Mouse (Mus musculus): ENCODE results near the gene Dmbx1. TPM values are rescaled to one million over a fixed set of nuclear protein-coding genes. Genes with fewer than 3 reads are reported as not detected.

The Dmbx1 gene
- polyA plus RNA-seq, 1 experiment from 2014 or later, result 0.04 TPM

DNA sequence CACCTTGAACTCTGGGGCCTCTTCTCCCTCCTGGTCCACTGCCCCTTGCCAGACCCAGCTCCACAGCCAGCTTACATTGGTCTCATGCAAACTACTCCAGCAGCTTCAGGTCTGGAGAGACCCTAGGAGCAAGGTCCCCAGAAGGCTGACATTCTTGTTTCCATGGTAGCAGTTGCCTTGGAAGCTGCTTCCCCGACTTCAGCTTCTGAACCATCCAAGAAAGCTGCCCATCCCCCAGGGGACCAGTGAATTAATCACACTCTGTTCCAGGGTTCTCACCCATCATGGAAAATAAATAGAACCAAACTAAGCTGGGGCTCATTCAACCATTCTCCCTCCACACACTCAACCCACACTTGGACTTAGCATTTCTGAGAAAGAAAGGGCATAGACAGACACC lies 58.5 kb downstream of the Dmbx1 start:
- Histone ChIP-seq H3K27me3 (peaks cover 4% of the 10 kb centered on the region; the same call in 1 of the 2 replicates), H3K4me1 (peaks cover 3% of the 10 kb centered on the region; the same call in 1 of the 2 replicates), H3K36me3 (peaks cover 11% of the 10 kb centered on the region), H3K4me2 (no peak overlapping the region), H3K9me3 (no peaks in the 10 kb centered on the region), H3K27ac (no peak overlapping the region), H3K4me3 (no peak overlapping the region), H3K9ac (no peak overlapping the region)
- 22% methylated on average over 1 of the region's 1 CpGs for WGBS
- ATAC-seq (ENCODE audit: insufficient number of reproducible peaks, low FRiP score, low TSS enrichment, low read depth), result no peak

DNA sequence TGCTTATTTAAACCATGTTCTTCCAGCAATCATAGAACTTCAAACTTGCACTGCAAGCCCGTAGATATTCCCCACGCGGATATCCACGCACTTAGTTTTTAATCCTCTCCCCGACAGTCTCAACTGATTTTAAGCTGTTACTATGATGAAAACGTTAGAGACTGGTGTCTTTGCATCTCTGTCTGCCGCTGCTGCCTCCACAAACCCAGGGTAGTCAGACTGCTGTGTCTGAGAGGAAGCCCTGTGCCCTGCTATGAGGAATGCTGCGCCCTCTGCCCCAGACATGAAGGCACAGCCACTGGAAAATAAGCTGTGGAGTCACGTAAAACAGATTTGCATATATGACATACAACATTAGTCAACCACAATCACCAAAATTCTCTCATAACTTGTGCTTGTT lies 60.9 kb downstream of the Dmbx1 start:
- Histone ChIP-seq H3K4me2 (no peak overlapping the region), H3K36me3 (peaks cover 34% of the 10 kb centered on the region), H3K4me1 (peaks cover 3% of the 10 kb centered on the region; the same call in 1 of the 2 replicates), H3K27me3 (no peaks in the 10 kb centered on the region; the same call in 1 of the 2 replicates), H3K9me3 (no peaks in the 10 kb centered on the region), H3K9ac (no peak overlapping the region), H3K4me3 (no peak overlapping the region), H3K27ac (no peak overlapping the region)
- WGBS, result 59% methylated on average over 9 of the region's 9 CpGs
- ATAC-seq (ENCODE audit: insufficient number of reproducible peaks, low FRiP score, low TSS enrichment, low read depth), result no peak

GRCm38 (mm10) chr4:115878216-115878678 lies 61.5 kb downstream of the Dmbx1 start:
- WGBS, result 18% methylated on average over 11 of the region's 11 CpGs
- Histone ChIP-seq H3K9ac (no peak overlapping the region), H3K9me3 (no peaks in the 10 kb centered on the region), H3K4me3 (no peak overlapping the region), H3K4me1 (peaks cover 3% of the 10 kb centered on the region; the same call in 1 of the 2 replicates), H3K36me3 (peaks cover 40% of the 10 kb centered on the region), H3K4me2 (no peak overlapping the region), H3K27me3 (no peaks in the 10 kb centered on the region; the same call in 1 of the 2 replicates), H3K27ac (no peak overlapping the region)
- no peak for ATAC-seq (ENCODE audit: insufficient number of reproducible peaks, low FRiP score, low TSS enrichment, low read depth)

GRCm38 (mm10) chr4:115873231-115873630 lies 66.5 kb downstream of the Dmbx1 start:
- no peak for ATAC-seq (ENCODE audit: insufficient number of reproducible peaks, low FRiP score, low TSS enrichment, low read depth)
- Histone ChIP-seq H3K9me3 (no peaks in the 10 kb centered on the region), H3K27me3 (no peaks in the 10 kb centered on the region), H3K27ac (no peak overlapping the region), H3K4me1 (peaks cover 8% of the 10 kb centered on the region; the same call in 1 of the 2 replicates), H3K36me3 (peaks cover 62% of the 10 kb centered on the region), H3K9ac (no peak overlapping the region), H3K4me2 (no peak overlapping the region), H3K4me3 (no peak overlapping the region)
- 89% methylated on average over 3 of the region's 3 CpGs for WGBS

DNA sequence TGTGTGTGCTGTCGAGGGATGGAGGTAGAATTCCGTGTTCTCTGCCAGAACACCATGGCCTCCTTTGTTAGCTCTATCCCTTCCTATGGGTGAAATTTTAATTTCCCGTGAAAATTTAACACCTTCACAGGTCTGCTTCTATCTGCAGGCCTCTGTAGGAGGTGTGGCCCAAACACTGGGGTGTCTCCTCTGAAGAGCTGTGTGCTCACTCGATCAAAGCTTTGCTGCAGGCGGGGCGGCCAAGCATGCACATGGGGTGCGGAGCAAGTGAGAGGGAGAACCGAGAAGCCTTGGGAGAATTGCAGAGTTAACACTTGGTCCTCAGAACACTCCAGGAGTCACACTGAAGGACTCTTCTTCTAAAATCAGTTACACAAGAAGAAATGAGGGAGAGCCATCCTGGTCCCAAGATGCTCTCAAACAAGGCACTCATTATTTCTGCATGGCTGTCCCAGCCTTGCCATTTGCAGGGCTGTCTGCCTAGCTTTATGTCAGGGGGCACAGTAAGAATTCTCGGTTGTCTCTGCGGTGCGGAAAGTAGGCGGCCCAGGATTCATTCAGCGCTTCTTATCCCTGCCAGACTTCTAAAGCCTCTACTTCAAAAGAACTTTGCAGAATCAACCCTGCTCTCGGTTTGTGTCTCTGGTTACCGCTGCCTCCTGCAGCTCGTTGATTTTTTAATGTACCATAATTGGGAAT lies 70.1 kb downstream of the Dmbx1 start:
- Histone ChIP-seq H3K9me3 (no peaks in the 10 kb centered on the region), H3K27me3 (no peaks in the 10 kb centered on the region), H3K9ac (no peak overlapping the region), H3K27ac (no peak overlapping the region), H3K36me3 (peaks cover 48% of the 10 kb centered on the region), H3K4me2 (no peak overlapping the region), H3K4me3 (no peak overlapping the region), H3K4me1 (0 out of 2 replicates have a peak, but pooled peaks cover 5% of the 10 kb centered on the region)
- no peak for ATAC-seq (ENCODE audit: insufficient number of reproducible peaks, low FRiP score, low TSS enrichment, low read depth)
- WGBS, result 28% methylated on average over 16 of the region's 16 CpGs

Other genes starting within 250 kb of the Dmbx1 start
- 34.1 and 36.5 TPM in 2 replicates for gene Efcab14, start 202.2 kb downstream of the Dmbx1 start, polyA plus RNA-seq (2015; fragmentation: Nextera tagmentation; extraction: Ambion mirVana)
- 0.22 and 0.26 TPM in 2 replicates for gene Tex38, start 158.9 kb downstream of the Dmbx1 start, polyA plus RNA-seq (2015; fragmentation: Nextera tagmentation; extraction: Ambion mirVana)
- 44.1 and 50.6 TPM in 2 replicates for gene Atpaf1, start 155.1 kb downstream of the Dmbx1 start, polyA plus RNA-seq (2015; fragmentation: Nextera tagmentation; extraction: Ambion mirVana)
- 14.0 and 14.1 TPM in 2 replicates for gene Mob3c, start 111.8 kb downstream of the Dmbx1 start, polyA plus RNA-seq (2015; fragmentation: Nextera tagmentation; extraction: Ambion mirVana)
- gene Mknk1, start 100.7 kb downstream of the Dmbx1 start, polyA plus RNA-seq (2015; fragmentation: Nextera tagmentation; extraction: Ambion mirVana), result 31.8 and 32.7 TPM in 2 replicates
- gene Kncn, start 55.5 kb downstream of the Dmbx1 start, polyA plus RNA-seq (2015; fragmentation: Nextera tagmentation; extraction: Ambion mirVana), result not detected in 2 replicates
- not detected in 2 replicates for gene 6430628N08Rik, start 49.3 kb downstream of the Dmbx1 start, polyA plus RNA-seq (2015; fragmentation: Nextera tagmentation; extraction: Ambion mirVana)
- gene Faah, start 78.0 kb upstream of the Dmbx1 start, polyA plus RNA-seq (2015; fragmentation: Nextera tagmentation; extraction: Ambion mirVana), result 3.6 and 5.1 TPM in 2 replicates
- 16.1 and 20.4 TPM in 2 replicates for gene Nsun4, start 114.0 kb upstream of the Dmbx1 start, polyA plus RNA-seq (2015; fragmentation: Nextera tagmentation; extraction: Ambion mirVana)
- gene Uqcrh, start 135.1 kb upstream of the Dmbx1 start, polyA plus RNA-seq (2015; fragmentation: Nextera tagmentation; extraction: Ambion mirVana), result 456 and 471 TPM in 2 replicates
- gene Lrrc41, start 135.3 kb upstream of the Dmbx1 start, polyA plus RNA-seq (2015; fragmentation: Nextera tagmentation; extraction: Ambion mirVana), result 78.4 and 81.8 TPM in 2 replicates
- gene Rad54l, start 183.8 kb upstream of the Dmbx1 start, polyA plus RNA-seq (2015; fragmentation: Nextera tagmentation; extraction: Ambion mirVana), result 22.9 and 23.1 TPM in 2 replicates
- 56.6 and 59.7 TPM in 2 replicates for gene Pomgnt1, start 183.9 kb upstream of the Dmbx1 start, polyA plus RNA-seq (2015; fragmentation: Nextera tagmentation; extraction: Ambion mirVana)
- 2.5 and 2.8 TPM in 2 replicates for gene Lurap1, start 211.4 kb upstream of the Dmbx1 start, polyA plus RNA-seq (2015; fragmentation: Nextera tagmentation; extraction: Ambion mirVana)
- gene Tspan1, start 227.7 kb upstream of the Dmbx1 start, polyA plus RNA-seq (2015; fragmentation: Nextera tagmentation; extraction: Ambion mirVana), result 0.12 TPM in 1 of 2 replicates, not detected in the other
- not detected in 2 replicates for gene 1700042G07Rik, start 233.4 kb upstream of the Dmbx1 start, polyA plus RNA-seq (2015; fragmentation: Nextera tagmentation; extraction: Ambion mirVana)
- not detected in 2 replicates for gene Gm49337, start 233.5 kb upstream of the Dmbx1 start, polyA plus RNA-seq (2015; fragmentation: Nextera tagmentation; extraction: Ambion mirVana)